Mouse (Mus musculus) 416B (cell line): Measurements from ENCODE around the gene Cwc15.

ENCODE experiments used
- DNase-seq: peaks from one replicate; pipeline ENCODE4 v3.0.0; 2011; ENCODE audit warnings: low read depth

The Cwc15 gene

DNA sequence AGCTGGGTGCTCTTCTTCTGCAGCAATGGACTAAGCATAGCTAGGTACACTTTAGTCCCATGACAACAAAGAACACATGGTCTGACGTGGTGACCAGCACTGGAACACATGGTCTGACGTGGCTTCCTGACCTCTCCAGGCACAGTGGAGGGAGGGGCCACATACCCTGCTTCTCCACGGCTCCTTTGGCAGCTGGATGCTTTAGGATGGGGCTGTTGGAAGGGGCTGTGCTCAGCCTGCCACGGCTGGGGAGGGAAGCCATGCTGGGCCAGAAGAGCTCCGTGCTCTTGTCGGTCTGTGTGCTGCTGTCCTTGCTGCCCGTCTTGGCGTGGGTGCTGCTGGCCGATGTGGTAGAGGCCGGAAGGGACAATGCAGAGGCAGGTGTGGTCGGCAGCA lies 47.9 kb downstream of the Cwc15 start:
- no peak for DNase-seq

DNA sequence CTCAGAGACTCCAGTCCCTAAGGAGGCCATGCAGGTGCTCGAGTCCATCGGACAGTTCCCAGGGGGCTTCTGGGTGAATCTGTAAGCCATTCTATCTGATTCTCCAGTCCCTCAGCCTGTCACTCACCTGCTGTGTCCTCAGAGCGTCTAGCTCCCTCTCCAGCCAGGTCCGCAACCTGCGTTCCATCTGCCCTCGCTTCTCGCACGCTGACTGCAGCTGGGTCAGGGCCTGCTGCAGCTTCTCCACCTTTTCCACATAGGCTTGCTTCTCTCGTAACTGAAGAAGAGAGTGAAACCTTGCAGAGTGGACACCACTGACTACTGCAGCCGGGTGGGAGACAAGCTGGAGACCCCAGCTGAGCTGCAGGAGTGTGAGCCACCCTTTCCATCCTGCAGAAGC lies 57.9 kb downstream of the Cwc15 start:
- DNase-seq = no peak

DNA sequence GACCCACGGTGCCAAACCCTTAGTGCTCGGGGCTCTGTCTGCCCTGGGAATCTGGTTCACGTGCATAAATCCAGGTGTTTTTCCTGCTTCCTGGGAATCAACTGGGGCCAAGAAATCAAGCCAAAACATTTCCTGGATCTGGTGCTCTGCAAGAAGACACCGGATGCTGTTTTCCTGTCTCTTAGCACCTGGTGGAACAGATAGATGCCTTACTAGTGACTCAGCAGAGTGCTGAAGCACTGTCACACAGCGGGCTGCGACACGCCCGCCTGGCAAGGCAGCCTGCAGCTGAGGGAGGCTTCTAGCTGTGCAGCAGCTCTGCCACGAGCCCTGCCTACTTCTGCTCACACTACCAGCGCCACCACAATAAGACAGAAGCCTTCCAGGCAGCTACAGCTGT lies 59.0 kb downstream of the Cwc15 start:
- peak; percentile 58 for DNase-seq

DNA sequence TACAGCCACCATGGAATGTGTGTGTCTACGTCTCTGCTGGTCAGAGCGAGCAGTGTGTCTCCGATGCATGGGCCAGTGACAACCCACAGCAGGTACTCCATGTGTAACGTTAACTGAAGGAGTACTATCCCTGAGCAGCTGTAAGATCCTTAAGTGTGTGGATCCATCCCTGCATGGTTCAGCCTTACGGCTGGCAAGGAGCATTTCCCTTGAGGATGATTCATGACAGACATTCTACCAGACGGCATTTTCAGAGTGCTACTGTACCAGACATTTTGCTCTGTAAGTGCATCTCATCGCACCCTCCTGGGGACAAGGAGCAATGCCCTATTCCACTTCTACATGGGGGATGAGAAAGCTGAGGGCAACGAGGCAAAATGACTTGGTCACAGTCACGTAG lies 59.6 kb downstream of the Cwc15 start:
- DNase-seq = no peak
